In genomic region chr15:82358431-82359260, GRCm38 (mm10) we compare ENCODE assay signal across 9 mouse cellular contexts. TPM values are rescaled to one million over a fixed set of nuclear protein-coding genes. Genes with fewer than 3 reads are reported as not detected.
DNase-seq lines count a peak whose midpoint lies in the region; ATAC-seq lines count a peak whose summit lies in the region.
"Had no signal": no experiment of that assay in that cellular context is flagged by ENCODE, and none has a peak within 500 bp of the region (broad histone marks: within the 10 kb centered on the region; RNA-seq: fewer than 3 reads in every experiment).

No protein-coding gene starts in this region.

- no peak overlapping the region for H3K27ac ChIP-seq in hindbrain, embryonic 15.5 days (replicated peaks)
- no peak overlapping the region for H3K27ac ChIP-seq in hindbrain, embryonic 14.5 days
- peak overlapping the region; percentile 45; the same call in 1 of the 2 replicates for H3K27ac ChIP-seq in embryonic facial prominence, embryonic 14.5 days (replicated peaks; ENCODE audit: low read depth, low read length)
- peak overlapping the region; percentile 18; the same call in 1 of the 2 replicates for H3K27ac ChIP-seq in liver, embryonic 16.5 days (ENCODE audit: low read length)
- H3K27ac ChIP-seq: neural tube, embryonic 12.5 days had no signal

- H3K4me3 ChIP-seq in hindbrain, embryonic 15.5 days = no peak overlapping the region
- H3K4me3 ChIP-seq in hindbrain, embryonic 14.5 days (replicated peaks; ENCODE audit: low read length) = no peak overlapping the region
- no peak overlapping the region for H3K4me3 ChIP-seq in embryonic facial prominence, embryonic 14.5 days (ENCODE audit: low read depth, low read length)
- no peak overlapping the region for H3K4me3 ChIP-seq in liver, embryonic 16.5 days (ENCODE audit: low read depth, low read length)
- H3K4me3 ChIP-seq: neural tube, embryonic 12.5 days had no signal

- DNase-seq in hindbrain, embryonic 14.5 days (ENCODE audit: low spot score) = no peak
- DNase-seq in embryonic facial prominence, embryonic 14.5 days (ENCODE audit: low spot score) = no peak
- DNase-seq in kidney, adult 18-20 months = peak; percentile 70
- no peak for DNase-seq in spleen, postnatal 36 days (ENCODE audit: low spot score in 2 of 2)
- DNase-seq in cerebellum, postnatal 14 days = no peak
- DNase-seq: thymus, postnatal 25 days had no signal

- no peak overlapping the region for H3K9ac ChIP-seq in hindbrain, embryonic 15.5 days
- no peak overlapping the region for H3K9ac ChIP-seq in hindbrain, embryonic 14.5 days
- H3K9ac ChIP-seq in embryonic facial prominence, embryonic 14.5 days (ENCODE audit: low read depth, low read length) = 0 out of 2 replicates have a peak overlapping the region, but pooled peaks have one; percentile 16
- H3K9ac ChIP-seq in liver, embryonic 16.5 days (ENCODE audit: low read depth, low read length) = no peak overlapping the region; the same call in 1 of the 2 replicates
- H3K9ac ChIP-seq: neural tube, embryonic 12.5 days had no signal

- H3K9me3 ChIP-seq in hindbrain, embryonic 15.5 days = no peaks in the 10 kb centered on the region
- H3K9me3 ChIP-seq in hindbrain, embryonic 14.5 days (ENCODE audit: control insufficient read depth, low read length) = no peaks in the 10 kb centered on the region
- H3K9me3 ChIP-seq in embryonic facial prominence, embryonic 14.5 days (ENCODE audit: control insufficient read depth, low read length) = no peaks in the 10 kb centered on the region
- H3K9me3 ChIP-seq in liver, embryonic 16.5 days (replicated peaks; ENCODE audit: control insufficient read depth, low read length) = no peaks in the 10 kb centered on the region
- H3K9me3 ChIP-seq: neural tube, embryonic 12.5 days had no signal

- WGBS in hindbrain, embryonic 15.5 days = 66% methylated on average over 22 of the region's 22 CpGs
- 66% methylated on average over 22 of the region's 22 CpGs for WGBS in hindbrain, embryonic 14.5 days
- 57% methylated on average over 22 of the region's 22 CpGs for WGBS in embryonic facial prominence, embryonic 14.5 days
- WGBS in liver, embryonic 16.5 days (ENCODE audit: insufficient replicate concordance) = 61% methylated on average over 22 of the region's 22 CpGs

- peaks cover 5% of the 10 kb centered on the region for H3K4me1 ChIP-seq in hindbrain, embryonic 15.5 days (replicated peaks)
- peaks cover 8% of the 10 kb centered on the region; the same call in 1 of the 2 replicates for H3K4me1 ChIP-seq in hindbrain, embryonic 14.5 days (replicated peaks; ENCODE audit: control insufficient read depth, insufficient read depth, low read length)
- H3K4me1 ChIP-seq in embryonic facial prominence, embryonic 14.5 days (ENCODE audit: control insufficient read depth, insufficient read depth, low read length) = no peaks in the 10 kb centered on the region
- peaks cover 20% of the 10 kb centered on the region for H3K4me1 ChIP-seq in liver, embryonic 16.5 days (ENCODE audit: control insufficient read depth, low read depth, low read length)

- 0 out of 2 replicates have a peak overlapping the region, but pooled peaks have one; percentile 4 for H3K4me2 ChIP-seq in hindbrain, embryonic 15.5 days
- H3K4me2 ChIP-seq in hindbrain, embryonic 14.5 days (replicated peaks) = no peak overlapping the region
- no peak overlapping the region for H3K4me2 ChIP-seq in embryonic facial prominence, embryonic 14.5 days (ENCODE audit: low read depth, low read length)
- no peak overlapping the region for H3K4me2 ChIP-seq in liver, embryonic 16.5 days (ENCODE audit: low read depth, low read length)
- H3K4me2 ChIP-seq: neural tube, embryonic 12.5 days had no signal

- H3K36me3 ChIP-seq in hindbrain, embryonic 15.5 days = no peaks in the 10 kb centered on the region
- no peaks in the 10 kb centered on the region for H3K36me3 ChIP-seq in hindbrain, embryonic 14.5 days (replicated peaks; ENCODE audit: control insufficient read depth, insufficient read depth)
- no peaks in the 10 kb centered on the region for H3K36me3 ChIP-seq in embryonic facial prominence, embryonic 14.5 days (ENCODE audit: control insufficient read depth, insufficient read depth, low read length)
- H3K36me3 ChIP-seq in liver, embryonic 16.5 days (ENCODE audit: control insufficient read depth, insufficient read depth) = no peaks in the 10 kb centered on the region
- H3K36me3 ChIP-seq: neural tube, embryonic 12.5 days had no signal

- no peak for ATAC-seq in hindbrain, embryonic 15.5 days (ENCODE audit: low FRiP score, low read depth)
- ATAC-seq in hindbrain, embryonic 14.5 days (ENCODE audit: low FRiP score) = no peak
- ATAC-seq in embryonic facial prominence, embryonic 14.5 days (ENCODE audit: low read depth) = no peak
- no peak for ATAC-seq in liver, embryonic 16.5 days (ENCODE audit: low read depth)

- no peaks in the 10 kb centered on the region for H3K27me3 ChIP-seq in hindbrain, embryonic 15.5 days
- H3K27me3 ChIP-seq in hindbrain, embryonic 14.5 days (ENCODE audit: control insufficient read depth, insufficient read depth, low read length) = no peaks in the 10 kb centered on the region
- no peaks in the 10 kb centered on the region for H3K27me3 ChIP-seq in embryonic facial prominence, embryonic 14.5 days (replicated peaks; ENCODE audit: control insufficient read depth, insufficient read depth, low read length)
- H3K27me3 ChIP-seq in liver, embryonic 16.5 days (ENCODE audit: control insufficient read depth, insufficient read depth, low read depth, low read length) = no peaks in the 10 kb centered on the region
- H3K27me3 ChIP-seq: neural tube, embryonic 12.5 days had no signal

RNA-seq across cellular contexts. Expression of gene Ndufa6, which starts 4.5 kb away (rescaled TPM):
- polyA plus RNA-seq in hindbrain, embryonic 15.5 days (2015; fragmentation: Nextera tagmentation; extraction: Ambion mirVana) = 352 and 391 TPM in 2 replicates
- 383 and 445 TPM in 2 replicates for polyA plus RNA-seq in hindbrain, embryonic 14.5 days (2014; fragmentation: Nextera tagmentation; extraction: Ambion mirVana)
- 325 and 390 TPM in 2 replicates for polyA plus RNA-seq in embryonic facial prominence, embryonic 14.5 days (2014; fragmentation: Nextera tagmentation; extraction: Ambion mirVana)
- 348 and 350 TPM in 2 replicates for polyA plus RNA-seq in liver, embryonic 16.5 days (2015; fragmentation: Nextera tagmentation; extraction: Ambion mirVana)

RNA-seq across cellular contexts. Expression of gene Smdt1, which starts 19.9 kb away (rescaled TPM):
- polyA plus RNA-seq in hindbrain, embryonic 15.5 days (2015; fragmentation: Nextera tagmentation; extraction: Ambion mirVana) = 367 and 377 TPM in 2 replicates
- polyA plus RNA-seq in hindbrain, embryonic 14.5 days (2014; fragmentation: Nextera tagmentation; extraction: Ambion mirVana) = 349 and 367 TPM in 2 replicates
- polyA plus RNA-seq in embryonic facial prominence, embryonic 14.5 days (2014; fragmentation: Nextera tagmentation; extraction: Ambion mirVana) = 242 and 262 TPM in 2 replicates
- 170 and 175 TPM in 2 replicates for polyA plus RNA-seq in liver, embryonic 16.5 days (2015; fragmentation: Nextera tagmentation; extraction: Ambion mirVana)

RNA-seq across cellular contexts. Expression of gene Pheta2, which starts 19.9 kb away (rescaled TPM):
- polyA plus RNA-seq in hindbrain, embryonic 15.5 days (2015; fragmentation: Nextera tagmentation; extraction: Ambion mirVana) = 1.9 and 2.0 TPM in 2 replicates
- 1.5 and 1.8 TPM in 2 replicates for polyA plus RNA-seq in hindbrain, embryonic 14.5 days (2014; fragmentation: Nextera tagmentation; extraction: Ambion mirVana)
- polyA plus RNA-seq in embryonic facial prominence, embryonic 14.5 days (2014; fragmentation: Nextera tagmentation; extraction: Ambion mirVana) = 12.9 and 15.3 TPM in 2 replicates
- polyA plus RNA-seq in liver, embryonic 16.5 days (2015; fragmentation: Nextera tagmentation; extraction: Ambion mirVana) = 38.9 and 43.4 TPM in 2 replicates

RNA-seq across cellular contexts. Expression of gene Naga, which starts 19.9 kb away (rescaled TPM):
- 27.9 and 29.5 TPM in 2 replicates for polyA plus RNA-seq in hindbrain, embryonic 15.5 days (2015; fragmentation: Nextera tagmentation; extraction: Ambion mirVana)
- polyA plus RNA-seq in hindbrain, embryonic 14.5 days (2014; fragmentation: Nextera tagmentation; extraction: Ambion mirVana) = 32.1 and 38.7 TPM in 2 replicates
- polyA plus RNA-seq in embryonic facial prominence, embryonic 14.5 days (2014; fragmentation: Nextera tagmentation; extraction: Ambion mirVana) = 55.7 and 65.8 TPM in 2 replicates
- 48.2 and 51.1 TPM in 2 replicates for polyA plus RNA-seq in liver, embryonic 16.5 days (2015; fragmentation: Nextera tagmentation; extraction: Ambion mirVana)

RNA-seq across cellular contexts. Expression of gene Cyp2d22, which starts 21.4 kb away (rescaled TPM):
- 2.5 and 2.6 TPM in 2 replicates for polyA plus RNA-seq in hindbrain, embryonic 15.5 days (2015; fragmentation: Nextera tagmentation; extraction: Ambion mirVana)
- 2.3 and 2.5 TPM in 2 replicates for polyA plus RNA-seq in hindbrain, embryonic 14.5 days (2014; fragmentation: Nextera tagmentation; extraction: Ambion mirVana)
- polyA plus RNA-seq in embryonic facial prominence, embryonic 14.5 days (2014; fragmentation: Nextera tagmentation; extraction: Ambion mirVana) = 5.4 and 5.6 TPM in 2 replicates
- 20.1 and 20.6 TPM in 2 replicates for polyA plus RNA-seq in liver, embryonic 16.5 days (2015; fragmentation: Nextera tagmentation; extraction: Ambion mirVana)

Comparison
In these comparisons a context has a peak if more than half of its experiments do, and no peak if none do; other contexts are left out.
1. H3K27ac ChIP-seq: peak in embryonic facial prominence, embryonic 14.5 days (single experiment) and liver, embryonic 16.5 days (single experiment); none in hindbrain, embryonic 15.5 days (single experiment) and hindbrain, embryonic 14.5 days (single experiment).